Mouse (Mus musculus) liver, postnatal 0 days (tissue): Measurements from ENCODE around the gene B3glct.

ENCODE experiments used
- CTCF ChIP-seq: sonication (generic); IDR thresholded peaks from 2 replicates; pipeline ENCODE4 v1.5.1; 2016; ENCODE audit warnings: antibody characterized with exemption, low read depth
- EP300 ChIP-seq: IDR thresholded peaks from 2 replicates; pipeline ENCODE4 v1.6.1; 2016; ENCODE audit warnings: antibody characterized with exemption, low read depth, mild to moderate bottlenecking

GRCm38 (mm10) chr5:149767116-149767515 lies 89.1 kb downstream of the B3glct start:
- TF ChIP-seq CTCF (no peak), EP300 (no peak)
